Mouse (Mus musculus) erythroblast, adult 5-6 weeks (primary cell): Measurements from ENCODE around the gene Wwc2. TPM values are rescaled to one million over a fixed set of nuclear protein-coding genes. Genes with fewer than 3 reads are reported as not detected.

Experiments
- ATAC-seq: replicated peaks from 2 replicates; pipeline ENCODE4 v1.8.0; 2016; ENCODE audit warnings: moderate number of reproducible peaks, mild to moderate bottlenecking, moderate TSS enrichment, inconsistent platforms; ENCODE audit not compliant: poor library complexity, low FRiP score, severe bottlenecking
- total RNA-seq, 2 experiments: library from RNA; stranded (forward) in 1 of 2; stranded (reverse) in 1 of 2; fragments of 150-400 nt in 1 of 2; fragments of 200-764, 138-1000 nt in 1 of 2; gene quantifications; 2 replicates each; pipeline versions ENCODE4 v1.2.3 to v1.2.4; 2015 to 2017; ENCODE audit warnings: low replicate concordance in 2 of 2

The Wwc2 gene
- total RNA-seq, 2 experiments from 2014 or later = 0.17 to 1.3 TPM

- ATAC-seq = no peak
These were observed 169.6 kb downstream of the Wwc2 start for GRCm38 (mm10) chr8:47820914-47821772.

GRCm38 (mm10) chr8:47819034-47819433 is 171.7 kb downstream of the Wwc2 start:
- no peak for ATAC-seq

- no peak for ATAC-seq
These were observed 179.5 kb downstream of the Wwc2 start for GRCm38 (mm10) chr8:47811221-47811620.

- no peak for ATAC-seq
These were observed 180.1 kb downstream of the Wwc2 start for GRCm38 (mm10) chr8:47810666-47811015.

GRCm38 (mm10) chr8:47809970-47810665 is 180.6 kb downstream of the Wwc2 start:
- no peak for ATAC-seq

- ATAC-seq = no peak
These were observed 186.5 kb downstream of the Wwc2 start for GRCm38 (mm10) chr8:47804262-47804661.

GRCm38 (mm10) chr8:47802349-47802748 is 188.4 kb downstream of the Wwc2 start:
- ATAC-seq = no peak

GRCm38 (mm10) chr8:47799438-47799837 is 191.3 kb downstream of the Wwc2 start:
- ATAC-seq = no peak

GRCm38 (mm10) chr8:47791986-47792385 is 198.7 kb downstream of the Wwc2 start:
- ATAC-seq = no peak

GRCm38 (mm10) chr8:47787705-47788104 is 203.0 kb downstream of the Wwc2 start:
- ATAC-seq = no peak

GRCm38 (mm10) chr8:47786323-47786722 is 204.4 kb downstream of the Wwc2 start:
- no peak for ATAC-seq

GRCm38 (mm10) chr8:47784436-47784835 is 206.3 kb downstream of the Wwc2 start:
- ATAC-seq = no peak

GRCm38 (mm10) chr8:47783944-47784343 is 206.8 kb downstream of the Wwc2 start:
- no peak for ATAC-seq

- ATAC-seq = no peak
These were observed 207.2 kb downstream of the Wwc2 start for GRCm38 (mm10) chr8:47783544-47783943.

GRCm38 (mm10) chr8:47781881-47782280 is 208.8 kb downstream of the Wwc2 start:
- ATAC-seq = no peak

GRCm38 (mm10) chr8:47779589-47779988 is 211.1 kb downstream of the Wwc2 start:
- no peak for ATAC-seq

GRCm38 (mm10) chr8:47777415-47777814 is 213.3 kb downstream of the Wwc2 start:
- no peak for ATAC-seq
